Mouse (Mus musculus): ENCODE results near the gene Wdr73. TPM values are rescaled to one million over a fixed set of nuclear protein-coding genes. Genes with fewer than 3 reads are reported as not detected.

Gene Wdr73
- polyA plus RNA-seq, 1 experiment from 2014 or later: 21.6 TPM

GRCm38 (mm10) chr7:80843910-80844640 lies 57.0 kb downstream of the Wdr73 start:
- Histone ChIP-seq H3K4me3 (ENCODE audit: low read depth, low read length) (no peak overlapping the region), H3K4me2 (no peak overlapping the region), H3K36me3 (ENCODE audit: control insufficient read depth, insufficient read depth, low read length) (no peaks in the 10 kb centered on the region), H3K9me3 (replicated peaks; ENCODE audit: control insufficient read depth, low read length) (no peaks in the 10 kb centered on the region), H3K9ac (ENCODE audit: low read depth, low read length) (no peak overlapping the region), H3K27me3 (ENCODE audit: control insufficient read depth, insufficient read depth, low read length) (no peaks in the 10 kb centered on the region), H3K27ac (ENCODE audit: low read depth, low read length) (no peak overlapping the region), H3K4me1 (ENCODE audit: control insufficient read depth, insufficient read depth, low read length) (peaks cover under 1% of the 10 kb centered on the region)
- WGBS (ENCODE audit: insufficient replicate concordance): 88% methylated on average over 8 of the region's 8 CpGs
- no peak for ATAC-seq (replicated peaks; ENCODE audit: insufficient number of reproducible peaks, low FRiP score, low TSS enrichment)

- ATAC-seq (replicated peaks; ENCODE audit: insufficient number of reproducible peaks, low FRiP score, low TSS enrichment): no peak
Measured at GRCm38 (mm10) chr7:80843176-80843575, 57.9 kb downstream of the Wdr73 start.

GRCm38 (mm10) chr7:80842132-80842531 lies 58.9 kb downstream of the Wdr73 start:
- 66% methylated on average over 5 of the region's 5 CpGs for WGBS (ENCODE audit: insufficient replicate concordance)
- Histone ChIP-seq H3K9me3 (replicated peaks; ENCODE audit: control insufficient read depth, low read length) (no peaks in the 10 kb centered on the region), H3K4me3 (ENCODE audit: low read depth, low read length) (no peak overlapping the region), H3K27me3 (ENCODE audit: control insufficient read depth, insufficient read depth, low read length) (no peaks in the 10 kb centered on the region), H3K4me2 (no peak overlapping the region), H3K4me1 (ENCODE audit: control insufficient read depth, insufficient read depth, low read length) (0 out of 2 replicates have a peak, but pooled peaks cover 2% of the 10 kb centered on the region), H3K36me3 (ENCODE audit: control insufficient read depth, insufficient read depth, low read length) (no peaks in the 10 kb centered on the region), H3K9ac (ENCODE audit: low read depth, low read length) (no peak overlapping the region), H3K27ac (ENCODE audit: low read depth, low read length) (no peak overlapping the region)
- ATAC-seq (replicated peaks; ENCODE audit: insufficient number of reproducible peaks, low FRiP score, low TSS enrichment): no peak

More at GRCm38 (mm10) chr7:80843176-80843575, 57.9 kb downstream of the Wdr73 start:
- no peaks in the 10 kb centered on the region for H3K4me1 ChIP-seq (ENCODE audit: control insufficient read depth, insufficient read depth, low read length)
- H3K27me3 ChIP-seq (ENCODE audit: control insufficient read depth, insufficient read depth, low read length): no peaks in the 10 kb centered on the region
- no peak overlapping the region for H3K4me2 ChIP-seq
- H3K27ac ChIP-seq (ENCODE audit: low read depth, low read length): no peak overlapping the region
- H3K9ac ChIP-seq (ENCODE audit: low read depth, low read length): no peak overlapping the region
- H3K36me3 ChIP-seq (ENCODE audit: control insufficient read depth, insufficient read depth, low read length): no peaks in the 10 kb centered on the region
- no peak overlapping the region for H3K4me3 ChIP-seq (ENCODE audit: low read depth, low read length)
- WGBS (ENCODE audit: insufficient replicate concordance): 89% methylated on average over 1 of the region's 1 CpGs
- H3K9me3 ChIP-seq (replicated peaks; ENCODE audit: control insufficient read depth, low read length): no peaks in the 10 kb centered on the region

- ATAC-seq (replicated peaks; ENCODE audit: insufficient number of reproducible peaks, low FRiP score, low TSS enrichment): no peak
- H3K4me2 ChIP-seq: no peak overlapping the region
- H3K4me3 ChIP-seq (ENCODE audit: low read depth, low read length): no peak overlapping the region
- 73% methylated on average over 4 of the region's 4 CpGs for WGBS (ENCODE audit: insufficient replicate concordance)
- H3K9me3 ChIP-seq (replicated peaks; ENCODE audit: control insufficient read depth, low read length): no peaks in the 10 kb centered on the region
- H3K4me1 ChIP-seq (ENCODE audit: control insufficient read depth, insufficient read depth, low read length): 0 out of 2 replicates have a peak, but pooled peaks cover 2% of the 10 kb centered on the region
- H3K27ac ChIP-seq (ENCODE audit: low read depth, low read length): no peak overlapping the region
- no peak overlapping the region for H3K9ac ChIP-seq (ENCODE audit: low read depth, low read length)
- H3K36me3 ChIP-seq (ENCODE audit: control insufficient read depth, insufficient read depth, low read length): no peaks in the 10 kb centered on the region
- no peaks in the 10 kb centered on the region for H3K27me3 ChIP-seq (ENCODE audit: control insufficient read depth, insufficient read depth, low read length)
Measured at GRCm38 (mm10) chr7:80840937-80841336, 60.1 kb downstream of the Wdr73 start.

Other genes with a start within 250 kb of the Wdr73 start
- 13.4 and 14.2 TPM in 2 replicates for gene Crtc3, start 212.4 kb downstream of the Wdr73 start, polyA plus RNA-seq (2014; fragmentation: Nextera tagmentation; extraction: Ambion mirVana)
- 33.5 and 35.9 TPM in 2 replicates for gene Iqgap1, start 75.3 kb downstream of the Wdr73 start, polyA plus RNA-seq (2014; fragmentation: Nextera tagmentation; extraction: Ambion mirVana)
- 1.8 and 2.3 TPM in 2 replicates for gene Zscan2, start 40.3 kb downstream of the Wdr73 start, polyA plus RNA-seq (2014; fragmentation: Nextera tagmentation; extraction: Ambion mirVana)
- 4.7 and 4.9 TPM in 2 replicates for gene Nmb, start 3.8 kb upstream of the Wdr73 start, polyA plus RNA-seq (2014; fragmentation: Nextera tagmentation; extraction: Ambion mirVana)
- gene Sec11a, start 46.5 kb upstream of the Wdr73 start, polyA plus RNA-seq (2014; fragmentation: Nextera tagmentation; extraction: Ambion mirVana): 135 and 186 TPM in 2 replicates
- gene Zfp592, start 92.4 kb upstream of the Wdr73 start, polyA plus RNA-seq (2014; fragmentation: Nextera tagmentation; extraction: Ambion mirVana): 12.4 and 13.4 TPM in 2 replicates
- gene Alpk3, start 156.3 kb upstream of the Wdr73 start, polyA plus RNA-seq (2014; fragmentation: Nextera tagmentation; extraction: Ambion mirVana): 22.8 and 24.2 TPM in 2 replicates
- gene Slc28a1, start 213.5 kb upstream of the Wdr73 start, polyA plus RNA-seq (2014; fragmentation: Nextera tagmentation; extraction: Ambion mirVana): 0.07 and 0.14 TPM in 2 replicates

Measured in heart, embryonic 11.5 days (tissue).